Mouse (Mus musculus) testis, postnatal 10 days (tissue): ENCODE data around the gene Parva.

ENCODE experiments used
- DNase-seq: peaks from one replicate; pipeline ENCODE4 v3.0.0; 2021; ENCODE audit warnings: low spot score

Parva gene

DNA sequence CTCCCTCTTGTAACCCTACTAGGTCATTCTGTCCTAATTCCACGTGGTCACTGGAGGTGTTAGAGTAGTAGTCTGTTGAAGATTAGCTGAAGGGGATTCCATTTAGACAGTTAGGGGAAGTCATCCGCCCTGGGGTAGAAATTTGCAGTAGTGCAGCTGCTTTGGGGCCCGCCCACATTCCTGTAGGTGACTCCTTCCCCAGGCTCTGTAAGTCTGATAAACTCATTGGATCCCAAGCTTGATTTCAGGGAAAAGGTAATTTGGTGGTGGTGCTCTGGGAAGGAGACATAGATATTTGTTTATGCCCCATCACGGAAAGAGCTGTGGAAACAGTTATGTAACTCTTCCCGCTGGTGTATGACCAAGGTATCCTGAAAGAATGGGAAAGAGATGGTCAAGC, 494 bp upstream of the Parva start:
- DNase-seq: no peak

GRCm38 (mm10) chr7:112428158-112428535, 842 bp downstream of the Parva start:
- DNase-seq: peak; percentile 90

DNA sequence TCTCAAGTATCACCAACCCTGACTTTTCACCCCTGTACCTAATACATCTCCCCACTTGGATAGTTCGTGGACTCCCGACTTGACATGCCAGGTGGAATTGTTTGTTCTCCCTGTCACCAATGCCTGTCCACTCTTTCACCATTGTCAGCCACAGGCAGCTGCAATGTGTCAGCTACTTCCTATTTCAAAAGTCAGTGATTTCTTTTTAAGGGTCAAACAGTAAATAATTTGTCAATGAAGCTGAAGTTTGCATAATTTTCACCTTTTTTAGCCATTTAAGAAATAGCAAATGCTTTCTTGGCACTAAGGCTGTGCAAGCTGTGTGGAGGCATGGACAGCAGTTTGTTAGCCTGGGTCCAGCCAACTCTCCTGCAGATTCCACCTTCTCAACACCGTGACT, 12.5 kb downstream of the Parva start:
- no peak for DNase-seq

DNA sequence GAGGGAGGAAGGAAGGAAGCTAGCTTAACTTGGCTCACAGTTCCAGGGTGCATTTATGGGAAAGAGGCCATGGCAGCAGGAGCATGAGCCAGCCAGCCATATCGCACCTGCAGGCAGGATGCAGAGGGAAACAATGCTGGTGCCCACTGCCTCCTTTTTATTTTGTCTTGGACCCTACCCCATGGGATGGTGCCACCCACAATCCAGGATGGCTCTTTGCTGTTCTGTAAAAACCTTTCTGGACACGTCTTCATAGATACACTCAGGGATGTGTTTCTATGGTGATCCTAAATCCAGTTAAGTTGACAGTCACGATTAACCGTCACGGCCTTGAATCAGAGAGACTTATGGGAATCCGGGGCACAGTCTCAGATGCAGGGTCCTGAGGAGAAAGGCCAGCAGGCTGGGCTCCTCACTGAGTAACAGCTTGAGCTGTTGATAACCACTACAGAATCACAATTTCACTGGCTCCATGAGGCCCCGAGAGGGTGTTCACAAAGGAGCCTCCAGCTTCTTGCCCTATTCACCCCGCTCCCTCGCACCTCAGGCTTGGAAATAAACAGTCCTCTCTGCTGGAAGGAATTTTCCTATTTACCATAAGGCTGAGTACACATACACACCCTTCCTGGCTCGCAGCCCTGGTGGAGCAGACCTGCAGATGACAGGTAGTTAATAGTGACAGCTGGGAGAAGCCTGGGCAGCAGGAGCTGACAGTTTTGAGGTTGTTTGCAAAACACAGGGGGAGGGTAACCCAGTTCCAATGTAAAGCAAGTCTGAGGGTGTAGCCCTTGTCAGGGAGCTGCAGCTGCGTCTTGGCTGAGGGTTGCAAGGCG, 17.1 kb downstream of the Parva start:
- DNase-seq: no peak

DNA sequence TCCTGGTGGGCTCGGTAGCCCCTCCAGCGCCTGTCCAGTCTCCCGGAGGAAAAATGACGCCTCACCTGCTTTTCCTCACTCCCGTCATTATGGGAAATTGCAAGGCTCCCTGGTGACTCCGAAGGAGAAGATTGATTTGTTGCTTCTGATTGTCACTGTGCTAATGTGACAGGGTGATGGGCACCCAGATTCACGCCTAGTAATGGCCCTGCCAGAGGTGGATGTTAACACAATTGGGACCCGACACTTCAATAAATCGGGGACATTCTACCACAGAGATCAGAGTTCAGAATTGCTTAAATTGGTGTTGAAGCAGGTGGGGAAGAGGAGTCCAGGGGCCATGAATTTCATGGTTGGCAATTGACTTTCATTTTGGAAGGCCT, 17.7 kb downstream of the Parva start:
- DNase-seq: no peak

GRCm38 (mm10) chr7:112446498-112446897, 19.2 kb downstream of the Parva start:
- no peak for DNase-seq

GRCm38 (mm10) chr7:112449954-112450700, 22.8 kb downstream of the Parva start:
- DNase-seq: no peak

GRCm38 (mm10) chr7:112452471-112452870, 25.2 kb downstream of the Parva start:
- DNase-seq: no peak

DNA sequence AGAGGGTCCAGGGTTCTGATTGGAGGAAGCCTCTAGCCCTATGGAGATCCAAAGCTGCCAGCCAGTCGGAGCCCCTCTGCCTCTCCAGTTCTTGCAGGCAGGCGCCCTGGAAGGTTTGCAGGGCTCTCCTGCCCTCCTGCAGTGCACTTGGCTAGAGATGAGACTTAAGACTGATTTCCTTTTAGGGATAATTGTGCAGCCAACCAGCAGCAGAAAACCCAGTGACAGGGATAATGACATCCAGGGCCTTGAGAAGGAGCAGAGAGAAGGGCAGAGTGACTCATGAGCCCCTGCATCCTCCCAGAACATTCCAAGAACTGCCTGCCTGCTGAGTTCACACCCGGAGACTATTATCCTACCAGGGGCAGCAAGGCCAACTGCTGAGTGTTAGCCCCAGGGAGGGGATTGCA, 26.5 kb downstream of the Parva start:
- no peak for DNase-seq

DNA sequence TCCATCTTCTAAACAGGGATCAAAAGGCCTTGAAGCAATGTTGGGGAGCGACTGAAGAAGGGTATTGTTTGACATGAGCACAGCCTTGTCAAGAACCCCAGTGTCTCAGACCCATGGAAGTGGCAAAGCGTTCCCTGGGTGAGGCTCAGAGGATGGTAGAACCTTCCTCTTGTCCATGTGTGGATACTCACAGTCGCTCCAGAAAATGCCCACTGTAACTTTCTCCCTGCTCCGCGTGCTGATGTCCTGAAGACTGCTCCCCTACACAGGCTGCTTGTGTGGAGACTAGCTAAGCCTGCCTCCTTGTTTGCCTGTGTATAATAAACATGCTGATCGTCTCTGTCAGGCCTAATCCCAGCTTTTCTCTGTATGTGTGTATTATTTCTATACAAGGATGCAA, 27.1 kb downstream of the Parva start:
- DNase-seq: no peak

GRCm38 (mm10) chr7:112454951-112455350, 27.6 kb downstream of the Parva start:
- no peak for DNase-seq

GRCm38 (mm10) chr7:112455566-112456110, 28.3 kb downstream of the Parva start:
- no peak for DNase-seq

- DNase-seq: no peak
These were observed 30.1 kb downstream of the Parva start for GRCm38 (mm10) chr7:112457373-112457772.

- DNase-seq: no peak
These were observed 30.6 kb downstream of the Parva start for GRCm38 (mm10) chr7:112457920-112458319.

- peak; percentile 60 for DNase-seq
These were observed 31.1 kb downstream of the Parva start for GRCm38 (mm10) chr7:112458440-112458839.

GRCm38 (mm10) chr7:112463074-112463473, 35.8 kb downstream of the Parva start:
- DNase-seq: no peak

DNA sequence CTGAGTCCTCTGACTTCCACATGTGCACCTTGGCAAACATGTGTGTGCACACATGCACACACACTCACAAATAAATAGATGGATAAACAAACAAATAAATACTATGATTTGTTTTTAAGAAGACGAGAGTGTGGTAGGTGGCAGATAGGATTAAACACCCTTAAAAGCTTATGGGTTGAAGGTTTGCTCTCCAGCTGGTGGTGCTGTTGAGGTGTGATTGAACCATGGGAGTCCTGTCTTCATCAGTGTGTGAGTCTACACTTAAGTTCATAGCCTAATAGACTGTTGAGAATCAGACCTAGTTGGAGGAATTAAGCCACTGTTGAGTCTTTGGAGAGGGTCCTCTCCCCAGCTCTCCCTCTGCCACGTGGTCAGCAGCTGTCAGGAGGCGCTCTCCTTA, 38.6 kb downstream of the Parva start:
- DNase-seq: no peak

DNA sequence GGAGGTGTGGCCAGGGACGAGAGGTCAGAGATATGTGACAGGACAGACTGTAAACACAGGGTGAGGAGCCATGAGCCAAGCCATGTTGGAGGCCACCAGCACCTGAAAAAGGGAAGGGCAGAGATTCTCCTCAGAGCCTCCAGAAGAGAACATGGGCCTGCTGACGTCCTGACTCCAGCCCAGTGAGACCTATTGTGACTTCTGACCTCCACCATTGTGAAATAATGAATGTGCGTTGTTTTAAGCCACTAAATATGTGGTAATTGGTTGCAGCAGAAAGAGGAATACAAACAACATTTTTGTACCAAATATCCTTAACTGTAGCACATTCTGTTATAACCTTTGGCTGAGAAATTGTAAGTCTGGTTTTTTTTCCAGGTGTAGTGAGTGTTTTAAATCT, 39.5 kb downstream of the Parva start:
- DNase-seq: no peak

DNA sequence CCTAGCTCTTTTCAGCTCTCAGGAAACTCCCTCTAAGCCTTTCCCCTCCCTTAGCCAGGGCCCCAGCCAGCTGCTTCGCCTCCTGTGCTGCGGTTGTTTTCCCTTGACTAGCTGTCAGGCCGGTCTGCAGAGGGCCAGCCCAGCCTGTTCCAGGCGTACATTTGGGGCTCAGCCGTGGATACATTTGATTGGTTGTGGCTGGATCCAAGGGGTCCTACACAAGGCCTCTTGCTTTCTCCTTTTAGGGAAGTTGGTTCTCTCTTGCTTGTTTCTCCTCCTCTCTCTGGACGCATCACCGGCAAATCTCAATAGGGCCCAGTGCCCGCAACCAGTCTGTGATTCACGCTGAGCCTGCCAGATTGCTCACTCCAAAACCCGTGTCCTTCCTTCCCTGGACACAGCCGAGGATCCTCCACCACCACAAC, 40.4 kb downstream of the Parva start:
- peak; percentile 66 for DNase-seq

- DNase-seq: peak; percentile 92
These were observed 42.5 kb downstream of the Parva start for GRCm38 (mm10) chr7:112469817-112470216.

DNA sequence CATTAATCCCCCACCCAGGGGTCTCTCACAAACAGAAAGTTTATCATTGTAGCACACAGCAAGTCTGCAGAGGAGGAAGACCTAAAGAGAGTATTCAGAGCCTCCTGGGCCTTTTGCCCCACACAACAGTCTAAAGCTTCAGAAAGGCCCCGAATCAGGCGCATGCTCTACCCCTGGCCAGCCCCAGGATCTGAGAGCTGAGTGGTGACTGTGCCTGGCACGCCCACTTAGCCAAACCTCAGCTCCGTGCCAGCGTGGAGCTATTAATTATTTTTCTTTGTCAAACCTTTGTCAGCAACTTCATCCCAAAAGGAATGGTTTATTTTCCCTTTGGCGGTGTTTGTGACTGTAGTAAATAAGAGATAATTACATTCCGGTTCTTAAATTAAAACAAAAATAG, 44.0 kb downstream of the Parva start:
- no peak for DNase-seq

DNA sequence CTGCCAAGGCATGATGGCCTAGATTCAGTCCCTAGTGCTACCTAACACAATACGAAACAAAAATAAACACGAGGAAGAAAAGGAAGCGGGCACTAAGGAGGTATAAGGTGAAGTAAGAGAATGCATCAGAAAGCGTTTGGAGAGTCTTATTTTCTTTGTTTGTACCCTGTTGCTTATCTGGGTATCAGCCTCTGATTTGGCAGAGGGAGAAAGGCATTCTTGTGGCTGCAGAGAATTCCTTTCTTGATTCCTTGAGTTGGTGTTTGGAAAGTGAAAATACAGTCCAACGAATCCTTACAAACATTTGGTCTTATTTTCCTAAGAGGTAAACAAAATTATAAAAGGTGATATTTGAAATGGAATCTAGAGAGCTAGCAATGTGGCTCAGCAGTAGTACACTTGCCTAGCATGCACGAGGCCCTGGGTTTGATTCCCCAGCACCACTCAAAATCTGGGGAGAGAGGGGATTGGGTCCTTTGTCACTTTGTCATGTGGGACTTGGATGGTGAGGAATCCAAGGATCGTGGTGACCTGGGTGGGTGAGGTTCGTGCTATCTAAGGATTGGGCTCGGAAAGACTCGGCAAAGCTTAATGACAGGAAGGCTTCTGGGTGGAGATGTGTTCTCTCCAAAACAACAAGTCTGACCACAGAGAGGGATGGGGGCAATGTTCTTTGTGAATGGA, 44.9 kb downstream of the Parva start:
- DNase-seq: no peak
